Mouse (Mus musculus): ENCODE data around the gene Hist2h2aa1.
A peak's percentile ranks its signal among the peaks of the same experiment; 100 is the strongest.
"Not testable (repeated sequence)": the region's sequence is repeated elsewhere in the genome, so short reads cannot be mapped to it uniquely, and the experiment has no call there.

Gene Hist2h2aa1

GRCm38 (mm10) chr3:96230910-96231757 lies 14.2 kb upstream of the Hist2h2aa1 start:
- no peak for DNase-seq

DNA sequence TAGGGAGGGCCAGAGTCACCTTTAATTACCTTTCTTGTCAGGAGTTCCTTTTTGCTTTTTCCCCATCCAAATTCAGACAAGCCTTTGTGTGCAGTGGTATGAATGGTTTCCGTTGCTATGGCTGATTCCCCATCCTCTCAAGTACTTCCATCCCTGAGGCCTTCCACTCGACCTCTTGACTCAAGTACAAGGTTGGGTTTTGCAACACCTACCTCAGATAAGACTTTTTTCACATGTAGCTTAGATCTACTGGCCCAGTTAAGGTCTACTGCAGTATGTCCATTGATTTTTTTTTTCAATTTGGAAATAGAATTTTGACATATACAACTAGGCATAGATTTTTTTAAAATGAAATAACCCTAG lies 13.6 kb upstream of the Hist2h2aa1 start:
- peak; percentile 18 for DNase-seq

DNA sequence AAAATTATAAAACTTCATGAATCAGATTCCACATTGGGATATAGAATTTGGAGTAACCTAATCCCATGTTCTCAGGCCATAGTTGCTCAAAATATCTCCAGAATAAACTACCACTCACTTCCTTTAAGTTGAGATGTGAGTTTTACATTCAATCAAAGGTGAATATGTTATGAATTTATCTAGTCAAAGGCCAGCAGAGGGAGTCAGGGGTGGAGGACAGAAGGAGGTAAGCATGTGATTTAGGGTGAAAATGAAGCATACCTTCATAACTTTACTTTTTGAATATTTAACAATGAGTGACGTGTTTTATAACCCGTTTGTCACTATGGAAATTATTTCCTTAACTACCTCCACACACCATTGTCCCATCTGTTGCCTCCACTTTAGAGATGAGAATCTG lies 10.4 kb upstream of the Hist2h2aa1 start:
- DNase-seq = no peak

DNA sequence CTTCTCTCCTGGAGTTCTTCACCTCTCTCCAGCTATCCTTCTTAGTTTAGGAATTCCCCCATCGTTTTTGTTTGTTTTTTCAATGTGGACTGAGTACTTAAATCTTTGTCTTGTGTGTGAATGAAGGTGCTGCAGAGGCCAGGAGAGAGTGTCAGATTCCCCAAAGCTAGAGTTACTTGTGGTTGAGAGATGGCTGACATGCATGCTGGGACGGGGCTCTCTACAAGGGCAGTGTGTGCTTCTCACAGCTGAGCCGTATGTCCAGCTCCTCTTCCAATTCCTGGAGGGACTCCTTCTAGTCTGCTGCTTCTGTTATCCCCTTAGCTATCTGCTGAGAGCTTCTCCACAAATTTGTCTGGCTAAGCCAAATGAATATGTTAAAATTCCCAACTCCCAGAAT lies 9.5 kb upstream of the Hist2h2aa1 start:
- no peak for DNase-seq

- DNase-seq = no peak
These were observed 8.4 kb upstream of the Hist2h2aa1 start for GRCm38 (mm10) chr3:96236834-96237334.

- no peak for DNase-seq
These were observed 7.9 kb upstream of the Hist2h2aa1 start for GRCm38 (mm10) chr3:96237335-96237903.

GRCm38 (mm10) chr3:96237904-96238511 lies 7.3 kb upstream of the Hist2h2aa1 start:
- DNase-seq = no peak

DNA sequence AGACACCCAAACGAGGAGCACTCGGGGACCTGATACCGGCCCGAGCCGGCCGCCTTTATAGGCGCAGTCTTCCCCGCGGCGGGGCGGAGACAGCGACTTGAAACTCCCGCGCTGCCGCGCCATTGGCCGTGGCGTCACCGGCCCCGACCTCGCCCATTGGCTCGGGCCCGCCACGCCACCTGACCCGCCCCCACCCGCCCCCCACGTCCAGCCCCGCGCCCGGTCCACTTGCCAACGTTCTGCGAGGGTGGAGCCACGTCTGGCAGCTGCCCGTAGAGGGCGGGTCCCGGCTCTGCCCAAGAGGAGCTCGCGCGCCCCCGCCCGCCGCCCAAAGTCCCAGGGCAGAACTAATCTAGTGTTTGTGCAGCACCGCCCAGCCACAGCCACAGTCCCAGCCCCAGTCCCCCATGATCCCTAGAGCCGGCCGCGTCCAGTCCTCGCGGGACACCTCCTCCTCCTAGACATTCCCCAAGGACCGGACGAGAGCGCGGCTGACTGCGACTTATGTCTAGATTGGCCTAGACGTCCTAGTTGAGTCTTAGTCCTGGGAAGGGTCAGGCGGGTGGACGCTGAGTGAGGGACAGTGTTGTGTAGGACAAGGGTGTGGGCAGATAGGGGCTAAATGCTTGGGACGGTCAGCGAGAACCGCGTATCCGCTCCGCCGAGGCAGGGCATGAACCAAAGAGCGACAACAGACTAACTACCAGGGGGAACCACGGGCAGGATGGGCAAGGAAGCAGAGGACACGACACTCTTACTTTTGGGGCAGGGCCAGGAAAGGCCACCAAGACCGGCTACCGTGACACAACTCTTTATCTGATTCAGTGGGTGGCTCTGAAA lies 6.1 kb upstream of the Hist2h2aa1 start, which contains the start of gene Hist2h3c2:
Gene Hist2h3c2 (minus strand): TSS at position 174 of the 840 bp plus-strand sequence.
- not testable (repeated sequence) for DNase-seq

GRCm38 (mm10) chr3:96239949-96240798 lies 5.1 kb upstream of the Hist2h2aa1 start, which contains the start of gene Hist2h2aa2:
Gene Hist2h2aa2, minus strand, starts transcription at chr3:96240276.
- DNase-seq = peak; percentile 96

DNA sequence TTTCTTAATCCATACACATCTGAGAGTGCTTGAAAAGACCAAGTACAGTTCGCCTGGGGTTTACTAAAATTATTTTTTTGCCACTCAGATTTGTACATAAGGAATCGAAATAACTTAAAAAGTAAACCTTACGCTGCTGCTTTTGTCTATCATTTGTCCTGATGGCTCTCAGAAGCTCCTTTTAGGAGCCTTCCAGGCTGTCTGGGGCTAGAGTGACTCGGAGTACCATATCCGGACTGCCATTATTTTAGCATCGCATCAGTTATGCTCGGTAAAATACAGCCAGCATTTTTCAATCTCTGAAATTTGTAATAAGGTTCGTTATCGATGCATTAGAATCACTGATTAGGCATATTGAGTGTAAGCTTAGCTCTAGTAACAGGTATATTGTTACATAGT lies 4.5 kb upstream of the Hist2h2aa1 start:
- DNase-seq = no peak

GRCm38 (mm10) chr3:96243921-96244572 lies 1.2 kb upstream of the Hist2h2aa1 start:
- no peak for DNase-seq

GRCm38 (mm10) chr3:96246018-96246417 lies 721 bp downstream of the Hist2h2aa1 start:
- not testable (repeated sequence) for DNase-seq

DNA sequence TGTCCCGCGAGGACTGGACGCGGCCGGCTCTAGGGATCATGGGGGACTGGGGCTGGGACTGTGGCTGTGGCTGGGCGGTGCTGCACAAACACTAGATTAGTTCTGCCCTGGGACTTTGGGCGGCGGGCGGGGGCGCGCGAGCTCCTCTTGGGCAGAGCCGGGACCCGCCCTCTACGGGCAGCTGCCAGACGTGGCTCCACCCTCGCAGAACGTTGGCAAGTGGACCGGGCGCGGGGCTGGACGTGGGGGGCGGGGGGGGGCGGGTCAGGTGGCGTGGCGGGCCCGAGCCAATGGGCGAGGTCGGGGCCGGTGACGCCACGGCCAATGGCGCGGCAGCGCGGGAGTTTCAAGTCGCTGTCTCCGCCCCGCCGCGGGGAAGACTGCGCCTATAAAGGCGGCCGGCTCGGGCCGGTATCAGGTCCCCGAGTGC lies 1.1 kb downstream of the Hist2h2aa1 start, which contains the start of gene Hist2h3c1:
Gene Hist2h3c1 (plus strand): TSS at position 259 of the 430 bp plus-strand sequence.
- not testable (repeated sequence) for DNase-seq

GRCm38 (mm10) chr3:96247356-96248140 lies 2.3 kb downstream of the Hist2h2aa1 start:
- DNase-seq = no peak

- no peak for DNase-seq
These were observed 3.1 kb downstream of the Hist2h2aa1 start for GRCm38 (mm10) chr3:96248141-96249033.

- no peak for DNase-seq
These were observed 3.7 kb downstream of the Hist2h2aa1 start for GRCm38 (mm10) chr3:96249034-96249345.

- DNase-seq = no peak
These were observed 5.6 kb downstream of the Hist2h2aa1 start for GRCm38 (mm10) chr3:96250890-96251289.

GRCm38 (mm10) chr3:96251787-96252186 lies 6.5 kb downstream of the Hist2h2aa1 start:
- no peak for DNase-seq

DNA sequence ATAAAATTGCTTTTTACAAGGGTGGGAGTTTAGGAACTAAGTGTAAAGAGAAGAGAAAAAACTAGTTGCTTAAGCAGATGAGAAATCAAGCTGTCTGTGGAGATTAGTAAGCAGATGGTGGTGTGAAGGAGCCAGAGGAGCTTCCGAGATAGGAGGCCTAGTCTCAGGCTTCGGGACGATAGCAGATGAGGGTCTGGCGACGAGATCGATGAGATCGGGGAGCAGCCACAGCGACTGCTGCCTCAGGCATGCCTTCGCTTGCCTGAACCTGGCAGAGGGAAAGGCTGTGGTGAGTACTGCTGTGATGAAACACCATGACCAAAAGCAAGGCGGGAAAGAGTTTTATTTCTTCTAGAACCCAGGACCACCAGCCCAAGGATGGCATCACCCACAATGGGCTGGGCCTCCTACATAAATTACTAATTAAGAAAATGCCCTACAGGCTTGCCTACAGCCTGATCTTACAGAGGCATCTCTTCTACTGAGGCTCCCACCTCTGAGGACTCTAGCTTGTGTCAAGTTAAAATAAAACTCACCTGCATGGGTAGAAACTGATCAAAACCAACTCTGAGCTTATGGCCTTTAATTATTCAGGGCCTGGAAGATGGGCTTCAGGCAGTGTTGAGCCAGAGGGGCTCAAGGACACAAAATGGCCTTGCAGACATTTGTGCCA lies 9.5 kb downstream of the Hist2h2aa1 start:
- DNase-seq = no peak
